ENCODE assay signal across 22 mouse cellular contexts in the genomic region with DNA sequence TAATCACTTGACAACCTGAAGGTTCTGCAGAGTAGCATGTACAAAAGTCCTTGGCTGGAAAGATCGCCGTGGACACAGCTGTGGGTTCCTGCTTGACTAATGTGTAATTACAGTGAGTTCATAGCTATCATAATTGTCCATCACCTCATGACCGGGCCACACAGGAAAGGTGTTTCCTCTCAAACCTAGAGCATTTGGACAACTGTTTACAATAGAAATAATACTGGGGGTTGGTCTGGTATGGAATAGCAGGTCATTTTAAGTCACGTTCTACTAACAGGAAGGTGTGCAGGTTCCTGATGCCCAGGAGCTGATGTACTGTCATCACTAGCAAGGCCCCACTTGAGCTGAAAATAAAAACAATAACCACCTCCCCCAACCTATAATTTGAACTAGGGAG.
DNase-seq lines count a peak whose midpoint lies in the region; ATAC-seq and TF ChIP-seq lines count a peak whose summit lies in the region.
"Had no signal": no experiment of that assay in that cellular context is flagged by ENCODE, and none has a peak within 500 bp of the region (broad histone marks: within the 10 kb centered on the region; RNA-seq: fewer than 3 reads in every experiment).

No protein-coding gene starts in this region.

- H3K36me3 ChIP-seq in lung, embryonic 16.5 days (ENCODE audit: control insufficient read depth, insufficient read depth, low read length): no peaks in the 10 kb centered on the region
- H3K36me3 ChIP-seq: embryonic facial prominence, embryonic 13.5 days; embryonic facial prominence, embryonic 15.5 days; forebrain, embryonic 10.5 days; forebrain, embryonic 12.5 days had no signal

- no peaks in the 10 kb centered on the region for H3K27me3 ChIP-seq in lung, embryonic 16.5 days (ENCODE audit: control insufficient read depth, insufficient read depth, low read depth, low read length)
- H3K27me3 ChIP-seq: embryonic facial prominence, embryonic 13.5 days; embryonic facial prominence, embryonic 15.5 days; forebrain, embryonic 12.5 days had no signal

- no peaks in the 10 kb centered on the region for H3K4me1 ChIP-seq in lung, embryonic 16.5 days (replicated peaks; ENCODE audit: control insufficient read depth, insufficient read depth, low read length)
- H3K4me1 ChIP-seq in lung, adult 2 months (ENCODE audit: control insufficient read depth, insufficient read depth, low read length): no peaks in the 10 kb centered on the region; the same call in 1 of the 2 replicates
- H3K4me1 ChIP-seq: embryonic facial prominence, embryonic 13.5 days; embryonic facial prominence, embryonic 15.5 days; forebrain, embryonic 10.5 days; forebrain, embryonic 12.5 days had no signal

- no peaks in the 10 kb centered on the region for H3K9me3 ChIP-seq in lung, embryonic 16.5 days (ENCODE audit: control insufficient read depth, low read length)
- H3K9me3 ChIP-seq: embryonic facial prominence, embryonic 13.5 days; embryonic facial prominence, embryonic 15.5 days; forebrain, embryonic 10.5 days; forebrain, embryonic 12.5 days had no signal

- no peak for TF ChIP-seq POLR2A in lung, adult 2 months (IDR thresholded peaks at IDR 0.05; ENCODE audit: borderline replicate concordance, extremely low read depth, low read depth, low read length)

- no peak overlapping the region for H3K4me2 ChIP-seq in lung, embryonic 16.5 days (ENCODE audit: low read depth, low read length)
- H3K4me2 ChIP-seq: embryonic facial prominence, embryonic 13.5 days; embryonic facial prominence, embryonic 15.5 days; forebrain, embryonic 12.5 days had no signal

- no peak for TF ChIP-seq CTCF in lung, adult 2 months (IDR thresholded peaks at IDR 0.05; ENCODE audit: insufficient read depth, low read length)

- no peak overlapping the region for H3K4me3 ChIP-seq in lung, embryonic 16.5 days (ENCODE audit: low read length)
- H3K4me3 ChIP-seq in lung, adult 2 months (replicated peaks; ENCODE audit: extremely low read depth, low read depth, low read length): no peak overlapping the region
- H3K4me3 ChIP-seq: embryonic facial prominence, embryonic 13.5 days; embryonic facial prominence, embryonic 15.5 days; erythroblast, embryonic 14.5 days; forebrain, embryonic 10.5 days; forebrain, embryonic 12.5 days had no signal

- peak; percentile 6 for DNase-seq in kidney, adult 9 months
- DNase-seq in kidney, adult 18-20 months: no peak
- DNase-seq in lung, postnatal 36 days: no peak
- DNase-seq in lung, postnatal 10 days: peak; percentile 2
- no peak for DNase-seq in lung, adult 2 months
- DNase-seq: adrenal gland, adult 2 months; adrenal gland, postnatal 10 days; adrenal gland, postnatal 25 days; cerebellum, adult 11 months; cerebellum, adult 18-20 months; cerebellum, adult 8-10 months; cerebellum, adult 9-11 months; cerebellum, postnatal 14 days; cerebellum, postnatal 36 days; embryo, embryonic 11 days had no signal

- WGBS in lung, embryonic 16.5 days: 68% methylated on average over 4 of the region's 4 CpGs
- WGBS in lung, adult 2 months: 49% methylated on average over 4 of the region's 4 CpGs

- no peak overlapping the region for H3K9ac ChIP-seq in lung, embryonic 16.5 days (ENCODE audit: low read length)
- H3K9ac ChIP-seq: embryonic facial prominence, embryonic 13.5 days; embryonic facial prominence, embryonic 15.5 days; forebrain, embryonic 12.5 days had no signal

- peak; percentile 64 for ATAC-seq in lung, embryonic 16.5 days (ENCODE audit: low read depth)
- ATAC-seq: forebrain, embryonic 14.5 days had no signal

- no peak overlapping the region; the same call in 1 of the 2 replicates for H3K27ac ChIP-seq in lung, embryonic 16.5 days (ENCODE audit: low read length)
- H3K27ac ChIP-seq: embryonic facial prominence, embryonic 13.5 days; embryonic facial prominence, embryonic 15.5 days; forebrain, embryonic 10.5 days; forebrain, embryonic 12.5 days had no signal

Comparison
In these comparisons a context has a peak if more than half of its experiments do, and no peak if none do; other contexts are left out.
1. DNase-seq: peak in kidney, adult 9 months (single experiment) and lung, postnatal 10 days (single experiment); none in kidney, adult 18-20 months (single experiment), lung, postnatal 36 days (single experiment) and lung, adult 2 months (single experiment).